Mouse (Mus musculus): ENCODE measurements around the gene Ptprd. TPM values are rescaled to one million over a fixed set of nuclear protein-coding genes. Genes with fewer than 3 reads are reported as not detected.
A peak's percentile ranks its signal among the peaks of the same experiment; 100 is the strongest.

Ptprd gene
- polyA plus RNA-seq, 1 experiment from 2014 or later, result 112 TPM

- no peak; the same call in 1 of the 2 replicates for ATAC-seq (ENCODE audit: low FRiP score)
- Histone ChIP-seq H3K27ac (no peak overlapping the region), H3K4me1 (replicated peaks; ENCODE audit: control insufficient read depth, insufficient read depth, low read length) (peaks cover 19% of the 10 kb centered on the region; the same call in 1 of the 2 replicates), H3K36me3 (replicated peaks; ENCODE audit: control insufficient read depth, insufficient read depth) (no peaks in the 10 kb centered on the region), H3K9ac (no peak overlapping the region), H3K9me3 (ENCODE audit: control insufficient read depth, low read length) (no peaks in the 10 kb centered on the region), H3K27me3 (ENCODE audit: control insufficient read depth, insufficient read depth, low read length) (no peaks in the 10 kb centered on the region), H3K4me3 (replicated peaks; ENCODE audit: low read length) (no peak overlapping the region), H3K4me2 (replicated peaks) (no peak overlapping the region)
- DNase-seq (ENCODE audit: low spot score), result no peak
- 63% methylated on average over 8 of the region's 8 CpGs for WGBS
Observed at GRCm38 (mm10) chr4:76351201-76351979, 1860.4 kb downstream of the Ptprd start.

GRCm38 (mm10) chr4:76350241-76350962, 1861.4 kb downstream of the Ptprd start:
- WGBS, result 32% methylated on average over 3 of the region's 3 CpGs

GRCm38 (mm10) chr4:76344059-76344458, 1867.7 kb downstream of the Ptprd start:
- WGBS, result 65% methylated on average over 3 of the region's 3 CpGs
- no peaks in the 10 kb centered on the region for H3K36me3 ChIP-seq (replicated peaks; ENCODE audit: control insufficient read depth, insufficient read depth)

More at GRCm38 (mm10) chr4:76350241-76350962, 1861.4 kb downstream of the Ptprd start:
- H3K27me3 ChIP-seq (ENCODE audit: control insufficient read depth, insufficient read depth, low read length), result no peaks in the 10 kb centered on the region
- H3K27ac ChIP-seq, result no peak overlapping the region
- ATAC-seq (ENCODE audit: low FRiP score) (no peak), DNase-seq (ENCODE audit: low spot score) (no peak)
- H3K36me3 ChIP-seq (replicated peaks; ENCODE audit: control insufficient read depth, insufficient read depth), result no peaks in the 10 kb centered on the region
- no peak overlapping the region for H3K4me3 ChIP-seq (replicated peaks; ENCODE audit: low read length)
- H3K4me2 ChIP-seq (replicated peaks), result no peak overlapping the region
- H3K9me3 ChIP-seq (ENCODE audit: control insufficient read depth, low read length), result no peaks in the 10 kb centered on the region
- H3K9ac ChIP-seq, result no peak overlapping the region
- peaks cover 19% of the 10 kb centered on the region; the same call in 1 of the 2 replicates for H3K4me1 ChIP-seq (replicated peaks; ENCODE audit: control insufficient read depth, insufficient read depth, low read length)

GRCm38 (mm10) chr4:76337926-76338325, 1873.8 kb downstream of the Ptprd start:
- H3K27ac ChIP-seq, result no peak overlapping the region
- no peak overlapping the region for H3K9ac ChIP-seq
- H3K4me1 ChIP-seq (replicated peaks; ENCODE audit: control insufficient read depth, insufficient read depth, low read length), result no peaks in the 10 kb centered on the region
- 78% methylated on average over 1 of the region's 1 CpGs for WGBS
- H3K4me3 ChIP-seq (replicated peaks; ENCODE audit: low read length), result no peak overlapping the region
- no peaks in the 10 kb centered on the region for H3K27me3 ChIP-seq (ENCODE audit: control insufficient read depth, insufficient read depth, low read length)
- ATAC-seq (ENCODE audit: low FRiP score) (no peak), DNase-seq (ENCODE audit: low spot score) (no peak)
- no peak overlapping the region for H3K4me2 ChIP-seq (replicated peaks)
- H3K9me3 ChIP-seq (ENCODE audit: control insufficient read depth, low read length), result no peaks in the 10 kb centered on the region
- no peaks in the 10 kb centered on the region for H3K36me3 ChIP-seq (replicated peaks; ENCODE audit: control insufficient read depth, insufficient read depth)

More at GRCm38 (mm10) chr4:76344059-76344458, 1867.7 kb downstream of the Ptprd start:
- no peak for ATAC-seq (ENCODE audit: low FRiP score)
- H3K4me1 ChIP-seq (replicated peaks; ENCODE audit: control insufficient read depth, insufficient read depth, low read length), result no peaks in the 10 kb centered on the region
- no peak for DNase-seq (ENCODE audit: low spot score)
- no peak overlapping the region for H3K27ac ChIP-seq
- no peak overlapping the region for H3K9ac ChIP-seq
- no peaks in the 10 kb centered on the region for H3K9me3 ChIP-seq (ENCODE audit: control insufficient read depth, low read length)
- H3K4me3 ChIP-seq (replicated peaks; ENCODE audit: low read length), result no peak overlapping the region
- H3K27me3 ChIP-seq (ENCODE audit: control insufficient read depth, insufficient read depth, low read length), result no peaks in the 10 kb centered on the region
- no peak overlapping the region for H3K4me2 ChIP-seq (replicated peaks)

GRCm38 (mm10) chr4:76327346-76327745, 1884.4 kb downstream of the Ptprd start:
- H3K4me2 ChIP-seq (replicated peaks), result peak overlapping the region; percentile 42
- peaks cover 33% of the 10 kb centered on the region for H3K4me1 ChIP-seq (replicated peaks; ENCODE audit: control insufficient read depth, insufficient read depth, low read length)
- H3K9ac ChIP-seq, result peak overlapping the region; percentile 14; the same call in 1 of the 2 replicates
- 0 out of 2 replicates have a peak overlapping the region, but pooled peaks have one; percentile 1 for H3K4me3 ChIP-seq (replicated peaks; ENCODE audit: low read length)
- 14% methylated on average over 11 of the region's 11 CpGs for WGBS
- peak overlapping the region; percentile 55; the same call in 1 of the 2 replicates for H3K27ac ChIP-seq
- DNase-seq (ENCODE audit: low spot score) (peak; percentile 57), ATAC-seq (ENCODE audit: low FRiP score) (peak; percentile 26)
- H3K9me3 ChIP-seq (ENCODE audit: control insufficient read depth, low read length), result no peaks in the 10 kb centered on the region
- no peaks in the 10 kb centered on the region for H3K36me3 ChIP-seq (replicated peaks; ENCODE audit: control insufficient read depth, insufficient read depth)
- no peaks in the 10 kb centered on the region for H3K27me3 ChIP-seq (ENCODE audit: control insufficient read depth, insufficient read depth, low read length)

GRCm38 (mm10) chr4:76325646-76326045, 1886.1 kb downstream of the Ptprd start:
- Histone ChIP-seq H3K4me3 (replicated peaks; ENCODE audit: low read length) (no peak overlapping the region), H3K9ac (no peak overlapping the region), H3K4me1 (replicated peaks; ENCODE audit: control insufficient read depth, insufficient read depth, low read length) (peaks cover 33% of the 10 kb centered on the region), H3K27ac (no peak overlapping the region), H3K36me3 (replicated peaks; ENCODE audit: control insufficient read depth, insufficient read depth) (no peaks in the 10 kb centered on the region), H3K4me2 (replicated peaks) (no peak overlapping the region), H3K9me3 (ENCODE audit: control insufficient read depth, low read length) (no peaks in the 10 kb centered on the region), H3K27me3 (ENCODE audit: control insufficient read depth, insufficient read depth, low read length) (no peaks in the 10 kb centered on the region)
- ATAC-seq (ENCODE audit: low FRiP score) (no peak), DNase-seq (ENCODE audit: low spot score) (no peak)
- WGBS, result 92% methylated on average over 3 of the region's 3 CpGs

GRCm38 (mm10) chr4:76324928-76325327, 1886.8 kb downstream of the Ptprd start:
- no peaks in the 10 kb centered on the region for H3K27me3 ChIP-seq (ENCODE audit: control insufficient read depth, insufficient read depth, low read length)
- H3K4me2 ChIP-seq (replicated peaks), result no peak overlapping the region
- DNase-seq (ENCODE audit: low spot score) (no peak), ATAC-seq (ENCODE audit: low FRiP score) (peak; percentile 40; the same call in 1 of the 2 replicates)
- no peak overlapping the region for H3K9ac ChIP-seq
- WGBS, result 29% methylated on average over 10 of the region's 10 CpGs
- H3K36me3 ChIP-seq (replicated peaks; ENCODE audit: control insufficient read depth, insufficient read depth), result no peaks in the 10 kb centered on the region
- peak overlapping the region; percentile 65 for H3K27ac ChIP-seq
- H3K4me3 ChIP-seq (replicated peaks; ENCODE audit: low read length), result no peak overlapping the region
- no peaks in the 10 kb centered on the region for H3K9me3 ChIP-seq (ENCODE audit: control insufficient read depth, low read length)
- peaks cover 33% of the 10 kb centered on the region for H3K4me1 ChIP-seq (replicated peaks; ENCODE audit: control insufficient read depth, insufficient read depth, low read length)

- ATAC-seq (ENCODE audit: low FRiP score), result peak; percentile 53
- peak overlapping the region; percentile 65 for H3K27ac ChIP-seq
Observed at GRCm38 (mm10) chr4:76324509-76324908, 1887.3 kb downstream of the Ptprd start.

GRCm38 (mm10) chr4:76319874-76320273, 1891.9 kb downstream of the Ptprd start:
- Histone ChIP-seq H3K4me2 (replicated peaks) (no peak overlapping the region), H3K4me1 (replicated peaks; ENCODE audit: control insufficient read depth, insufficient read depth, low read length) (peaks cover 2% of the 10 kb centered on the region; the same call in 1 of the 2 replicates), H3K4me3 (replicated peaks; ENCODE audit: low read length) (no peak overlapping the region), H3K9ac (no peak overlapping the region), H3K9me3 (ENCODE audit: control insufficient read depth, low read length) (no peaks in the 10 kb centered on the region), H3K27me3 (ENCODE audit: control insufficient read depth, insufficient read depth, low read length) (no peaks in the 10 kb centered on the region), H3K36me3 (replicated peaks; ENCODE audit: control insufficient read depth, insufficient read depth) (no peaks in the 10 kb centered on the region), H3K27ac (no peak overlapping the region)
- no peak for DNase-seq (ENCODE audit: low spot score)
- ATAC-seq (ENCODE audit: low FRiP score), result no peak
- 74% methylated on average over 4 of the region's 4 CpGs for WGBS

More at GRCm38 (mm10) chr4:76324509-76324908, 1887.3 kb downstream of the Ptprd start:
- no peaks in the 10 kb centered on the region for H3K36me3 ChIP-seq (replicated peaks; ENCODE audit: control insufficient read depth, insufficient read depth)
- no peak overlapping the region for H3K4me2 ChIP-seq (replicated peaks)
- no peak overlapping the region for H3K4me3 ChIP-seq (replicated peaks; ENCODE audit: low read length)
- H3K27me3 ChIP-seq (ENCODE audit: control insufficient read depth, insufficient read depth, low read length), result no peaks in the 10 kb centered on the region
- DNase-seq (ENCODE audit: low spot score), result no peak
- H3K9me3 ChIP-seq (ENCODE audit: control insufficient read depth, low read length), result no peaks in the 10 kb centered on the region
- WGBS, result 52% methylated on average over 5 of the region's 5 CpGs
- peaks cover 33% of the 10 kb centered on the region for H3K4me1 ChIP-seq (replicated peaks; ENCODE audit: control insufficient read depth, insufficient read depth, low read length)
- H3K9ac ChIP-seq, result no peak overlapping the region

Measured in hindbrain, embryonic 14.5 days (tissue).